Mouse (Mus musculus) kidney, embryonic 16.5 days (tissue): Measurements from ENCODE around the gene Tmem253. TPM values are rescaled to one million over a fixed set of nuclear protein-coding genes. Genes with fewer than 3 reads are reported as not detected.

Experiments
- ATAC-seq: fragments of 200-750 bp; cut with Nextera tagmentation; 2 replicates; pipeline ENCODE4 v1.8.0; 2017; ENCODE audit warnings: moderate TSS enrichment; ENCODE audit not compliant: low FRiP score, low TSS enrichment
- H3K27ac ChIP-seq: fragments of 300-500 bp; sonication (generic); 2 replicates; pipeline ENCODE4 v1.5.1; 2014; ENCODE audit warnings: low read length
- H3K27me3 ChIP-seq: fragments of 300-500 bp; sonication (generic); 2 replicates; pipeline ENCODE4 v1.6.1; 2014; ENCODE audit warnings: low read length, control low read depth, mixed read lengths; ENCODE audit not compliant: insufficient read depth
- H3K36me3 ChIP-seq: fragments of 300-500 bp; sonication (generic); 2 replicates; pipeline ENCODE4 v1.6.1; 2014; ENCODE audit warnings: low read length, control low read depth, mixed read lengths; ENCODE audit not compliant: insufficient read depth
- H3K4me1 ChIP-seq: fragments of 300-500 bp; sonication (generic); 2 replicates; pipeline ENCODE4 v1.6.1; 2014; ENCODE audit warnings: low read length, control low read depth, mixed read lengths; ENCODE audit not compliant: insufficient read depth
- H3K4me2 ChIP-seq: fragments of 300-500 bp; sonication (generic); replicated peaks from 2 replicates; pipeline ENCODE4 v1.6.1; 2014; ENCODE audit warnings: low read depth, low read length
- H3K4me3 ChIP-seq: fragments of 300-500 bp; sonication (generic); 2 replicates; pipeline ENCODE4 v1.5.1; 2014; ENCODE audit warnings: mild to moderate bottlenecking, low read length
- H3K9ac ChIP-seq: fragments of 300-500 bp; sonication (generic); replicated peaks from 2 replicates; pipeline ENCODE4 v1.6.1; 2014; ENCODE audit warnings: low read length
- H3K9me3 ChIP-seq: fragments of 300-500 bp; sonication (generic); 2 replicates; pipeline ENCODE4 v1.6.1; 2016; ENCODE audit warnings: low read length, control low read depth
- WGBS: fragments of 180-500 bp; shearing (Covaris S2); extraction: QIAGEN DNeasy Blood & Tissue Kit; methylation state at CpG from one replicate; pipeline ENCODE4 v1.1.7; 2014; 5-methylcytosine and 5-hydroxymethylcytosine counted together
- polyA plus RNA-seq: library from polyadenylated mRNA; unstranded; fragments of >200 nt; fragmentation: Nextera tagmentation; extraction: Ambion mirVana; gene quantifications from 2 replicates; pipeline ENCODE4 v1.2.1, GENCODE M21; 2015

Tmem253 gene
- polyA plus RNA-seq, 1 experiment from 2014 or later, result 1.0 TPM

GRCm38 (mm10) chr14:51988731-51989130 is 26.7 kb upstream of the Tmem253 start:
- H3K36me3 ChIP-seq, result peaks cover 56% of the 10 kb centered on the region
- no peak overlapping the region for H3K9ac ChIP-seq
- 0 out of 2 replicates have a peak overlapping the region, but pooled peaks have one; percentile 36 for H3K27ac ChIP-seq
- no peak overlapping the region for H3K4me3 ChIP-seq
- no peaks in the 10 kb centered on the region for H3K9me3 ChIP-seq
- ATAC-seq, result peak; percentile 24
- peaks cover 23% of the 10 kb centered on the region for H3K4me1 ChIP-seq
- 54% methylated on average over 12 of the region's 12 CpGs for WGBS
- no peaks in the 10 kb centered on the region for H3K27me3 ChIP-seq
- no peak overlapping the region for H3K4me2 ChIP-seq

- Histone ChIP-seq H3K27ac (no peak overlapping the region), H3K27me3 (no peaks in the 10 kb centered on the region), H3K4me2 (no peak overlapping the region), H3K4me3 (no peak overlapping the region), H3K9ac (no peak overlapping the region), H3K36me3 (peaks cover 60% of the 10 kb centered on the region), H3K4me1 (peaks cover 18% of the 10 kb centered on the region), H3K9me3 (no peaks in the 10 kb centered on the region)
- WGBS, result 77% methylated on average over 12 of the region's 12 CpGs
- ATAC-seq, result no peak
These were observed 25.9 kb upstream of the Tmem253 start for GRCm38 (mm10) chr14:51989461-51989970.

DNA sequence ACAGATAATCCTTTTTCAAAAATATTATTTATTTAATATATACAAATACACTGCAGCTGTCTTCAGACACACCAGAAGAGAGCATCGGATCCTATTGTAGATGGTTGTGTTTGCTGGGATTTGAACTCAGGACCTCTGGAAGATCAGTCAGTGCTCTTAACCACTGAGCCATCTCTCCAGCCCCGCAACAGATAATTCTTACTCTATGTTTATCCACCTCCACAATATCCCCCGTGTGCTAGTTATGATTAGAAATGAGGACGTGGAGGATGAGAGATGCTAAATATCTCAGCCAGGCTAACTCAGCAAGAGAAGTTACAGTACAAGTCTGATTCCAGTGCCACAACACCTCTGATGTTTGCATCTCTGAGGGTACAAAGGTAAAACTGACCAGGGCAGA is 21.0 kb upstream of the Tmem253 start:
- WGBS, result 92% methylated on average over 4 of the region's 4 CpGs

GRCm38 (mm10) chr14:51995219-51995871 is 20.1 kb upstream of the Tmem253 start:
- no peak overlapping the region for H3K4me3 ChIP-seq
- H3K27me3 ChIP-seq, result no peaks in the 10 kb centered on the region
- H3K9ac ChIP-seq, result no peak overlapping the region
- no peak overlapping the region for H3K4me2 ChIP-seq
- no peak for ATAC-seq
- WGBS, result 80% methylated on average over 12 of the region's 12 CpGs
- H3K27ac ChIP-seq, result no peak overlapping the region
- H3K4me1 ChIP-seq, result no peaks in the 10 kb centered on the region
- no peaks in the 10 kb centered on the region for H3K9me3 ChIP-seq
- H3K36me3 ChIP-seq, result peaks cover 84% of the 10 kb centered on the region

More for the DNA sequence above, 21.0 kb upstream of the Tmem253 start:
- Histone ChIP-seq H3K27me3 (no peaks in the 10 kb centered on the region), H3K9ac (no peak overlapping the region), H3K4me2 (no peak overlapping the region), H3K27ac (no peak overlapping the region), H3K4me3 (no peak overlapping the region), H3K4me1 (no peaks in the 10 kb centered on the region), H3K36me3 (peaks cover 83% of the 10 kb centered on the region), H3K9me3 (no peaks in the 10 kb centered on the region)
- ATAC-seq, result no peak

- no peak for ATAC-seq
- Histone ChIP-seq H3K27me3 (no peaks in the 10 kb centered on the region), H3K4me3 (no peak overlapping the region), H3K9me3 (no peaks in the 10 kb centered on the region), H3K9ac (no peak overlapping the region), H3K36me3 (peaks cover 82% of the 10 kb centered on the region), H3K27ac (no peak overlapping the region), H3K4me2 (no peak overlapping the region), H3K4me1 (no peaks in the 10 kb centered on the region)
- WGBS, result 89% methylated on average over 13 of the region's 13 CpGs
These were observed 19.1 kb upstream of the Tmem253 start for GRCm38 (mm10) chr14:51996231-51996841.

DNA sequence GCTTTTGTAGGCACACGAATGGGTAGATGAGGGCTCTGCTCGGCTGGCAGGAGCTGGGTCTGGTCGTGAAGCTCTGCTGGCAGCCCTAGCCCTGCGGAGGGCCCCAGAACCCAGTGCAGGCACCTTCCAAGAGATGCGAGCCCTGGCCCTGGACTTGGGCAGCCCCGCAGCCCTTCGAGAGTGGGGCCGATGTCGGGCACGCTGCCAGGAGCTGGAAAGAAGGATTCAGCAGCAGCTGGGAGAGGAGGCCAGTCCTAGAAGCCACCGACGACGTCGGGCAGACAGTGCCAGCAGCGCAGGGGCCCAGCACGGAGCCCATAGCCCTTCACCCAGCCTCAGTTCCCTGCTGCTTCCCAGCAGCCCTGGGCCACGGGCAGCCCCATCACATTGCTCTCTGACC is 18.6 kb upstream of the Tmem253 start:
- no peaks in the 10 kb centered on the region for H3K27me3 ChIP-seq
- H3K4me3 ChIP-seq, result no peak overlapping the region
- 76% methylated on average over 17 of the region's 17 CpGs for WGBS
- no peak overlapping the region for H3K4me2 ChIP-seq
- no peaks in the 10 kb centered on the region for H3K4me1 ChIP-seq
- H3K9me3 ChIP-seq, result no peaks in the 10 kb centered on the region
- H3K9ac ChIP-seq, result no peak overlapping the region
- ATAC-seq, result no peak
- H3K36me3 ChIP-seq, result peaks cover 80% of the 10 kb centered on the region
- no peak overlapping the region for H3K27ac ChIP-seq

GRCm38 (mm10) chr14:51997483-51997882 is 18.0 kb upstream of the Tmem253 start:
- Histone ChIP-seq H3K36me3 (peaks cover 80% of the 10 kb centered on the region), H3K27ac (no peak overlapping the region)
- 95% methylated on average over 14 of the region's 14 CpGs for WGBS

DNA sequence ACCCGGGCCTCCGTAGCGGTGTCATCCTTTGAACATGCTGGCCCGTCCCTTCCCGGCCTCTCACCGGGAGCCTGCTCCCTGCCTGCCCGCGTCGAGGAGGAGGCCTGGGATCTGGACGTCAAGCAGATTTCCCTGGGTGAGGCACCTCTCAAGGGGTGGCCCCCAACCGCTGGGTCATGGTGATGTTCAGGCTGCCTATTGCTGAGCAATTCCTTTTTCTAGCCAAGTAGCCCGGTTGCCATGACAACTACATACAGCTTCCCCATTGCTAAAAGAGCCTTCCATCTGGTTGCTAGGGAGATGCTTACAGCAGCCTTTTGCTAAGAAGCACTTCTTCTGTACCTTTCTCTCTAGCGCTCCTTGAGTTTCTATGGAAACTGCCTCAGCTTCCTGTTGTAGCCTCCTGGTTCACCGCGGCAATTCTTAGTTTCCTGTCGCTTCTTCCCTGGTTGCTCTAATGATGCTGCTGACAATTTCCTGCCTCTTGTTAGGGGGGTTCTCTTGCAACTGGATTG is 11.4 kb upstream of the Tmem253 start:
- peaks cover 81% of the 10 kb centered on the region for H3K36me3 ChIP-seq
- H3K27me3 ChIP-seq, result no peaks in the 10 kb centered on the region
- no peak overlapping the region for H3K4me2 ChIP-seq
- H3K9ac ChIP-seq, result no peak overlapping the region
- no peak overlapping the region for H3K4me3 ChIP-seq
- WGBS, result 53% methylated on average over 16 of the region's 16 CpGs
- H3K27ac ChIP-seq, result no peak overlapping the region
- H3K4me1 ChIP-seq, result peaks cover 15% of the 10 kb centered on the region
- H3K9me3 ChIP-seq, result no peaks in the 10 kb centered on the region
- ATAC-seq, result no peak

More at GRCm38 (mm10) chr14:51997483-51997882, 18.0 kb upstream of the Tmem253 start:
- Histone ChIP-seq H3K9ac (no peak overlapping the region), H3K27me3 (no peaks in the 10 kb centered on the region), H3K9me3 (no peaks in the 10 kb centered on the region), H3K4me2 (no peak overlapping the region), H3K4me1 (no peaks in the 10 kb centered on the region), H3K4me3 (no peak overlapping the region)
- ATAC-seq, result no peak

GRCm38 (mm10) chr14:52005141-52005540 is 10.3 kb upstream of the Tmem253 start:
- H3K27me3 ChIP-seq, result no peaks in the 10 kb centered on the region
- no peak for ATAC-seq
- no peak overlapping the region for H3K9ac ChIP-seq
- 0 out of 2 replicates have a peak overlapping the region, but pooled peaks have one; percentile 26 for H3K27ac ChIP-seq
- peaks cover 26% of the 10 kb centered on the region for H3K4me1 ChIP-seq
- H3K4me2 ChIP-seq, result no peak overlapping the region
- no peaks in the 10 kb centered on the region for H3K9me3 ChIP-seq
- 67% methylated on average over 7 of the region's 7 CpGs for WGBS
- peaks cover 77% of the 10 kb centered on the region for H3K36me3 ChIP-seq
- no peak overlapping the region for H3K4me3 ChIP-seq

DNA sequence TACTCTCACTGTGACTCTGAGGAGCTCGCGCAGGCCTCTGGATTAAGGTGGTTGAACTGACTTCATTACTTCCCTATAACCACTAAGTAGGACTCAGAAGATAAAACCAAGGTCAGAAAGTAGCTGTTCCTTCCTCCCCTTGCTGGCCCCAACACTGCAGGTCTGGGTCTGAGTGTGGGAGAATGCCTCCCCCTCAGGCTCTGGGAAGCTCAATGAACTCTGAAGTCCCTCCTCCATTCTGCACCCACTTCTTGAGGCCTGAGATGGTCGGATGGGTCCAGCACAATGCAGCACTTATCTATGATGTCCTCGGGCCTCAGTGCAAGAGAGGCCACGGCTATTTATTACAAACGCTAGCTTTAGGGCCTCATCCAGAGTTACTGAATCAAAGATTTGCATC is 9.8 kb upstream of the Tmem253 start:
- H3K4me2 ChIP-seq, result no peak overlapping the region
- no peak overlapping the region for H3K4me3 ChIP-seq
- no peak overlapping the region for H3K9ac ChIP-seq
- H3K27me3 ChIP-seq, result no peaks in the 10 kb centered on the region
- ATAC-seq, result no peak
- H3K27ac ChIP-seq, result 0 out of 2 replicates have a peak overlapping the region, but pooled peaks have one; percentile 26
- H3K4me1 ChIP-seq, result peaks cover 30% of the 10 kb centered on the region
- H3K9me3 ChIP-seq, result no peaks in the 10 kb centered on the region
- 72% methylated on average over 6 of the region's 6 CpGs for WGBS
- H3K36me3 ChIP-seq, result peaks cover 72% of the 10 kb centered on the region
